Mouse (Mus musculus) embryonic fibroblast, embryonic 13.5 days (primary cell): Measurements from ENCODE around the gene Gm49510. TPM values are rescaled to one million over a fixed set of nuclear protein-coding genes. Genes with fewer than 3 reads are reported as not detected.

ENCODE experiments used
- H3K27ac ChIP-seq: 2 replicates; pipeline ENCODE4 v1.5.1; 2012; ENCODE audit warnings: low read length, control low read depth, inconsistent platforms; ENCODE audit not compliant: insufficient read depth
- H3K4me1 ChIP-seq: 2 replicates; pipeline ENCODE4 v1.6.1; 2011; ENCODE audit warnings: low read length; ENCODE audit not compliant: control insufficient read depth, insufficient read depth
- H3K4me3 ChIP-seq: 2 replicates; pipeline ENCODE4 v1.5.1; 2011; ENCODE audit warnings: mild to moderate bottlenecking, control low read depth, low read length; ENCODE audit not compliant: insufficient read depth
- CTCF ChIP-seq: IDR thresholded peaks from 2 replicates; pipeline ENCODE4 v1.5.1; 2011; ENCODE audit warnings: mild to moderate bottlenecking, control low read depth, low read length, moderate library complexity, borderline replicate concordance; ENCODE audit not compliant: insufficient read depth
- POLR2A ChIP-seq: IDR thresholded peaks from 2 replicates; pipeline ENCODE4 v1.6.1; 2011; ENCODE audit warnings: low read depth, mild to moderate bottlenecking, control low read depth, low read length, moderate library complexity
- polyA plus RNA-seq: library from polyadenylated mRNA; stranded (reverse); fragments of >200 nt; gene quantifications from 2 replicates; pipeline ENCODE4 v1.2.4, GENCODE M21; 2011; ENCODE audit warnings: low read depth; ENCODE audit not compliant: missing spikeins, insufficient read length

The Gm49510 gene
- polyA plus RNA-seq, 1 experiment: 0.61 TPM

- no peak for TF ChIP-seq POLR2A
- Histone ChIP-seq H3K4me1 (peaks cover 7% of the 10 kb centered on the region; the same call in 1 of the 2 replicates), H3K27ac (no peak overlapping the region), H3K4me3 (no peak overlapping the region)
Observed at GRCm38 (mm10) chr15:78960088-78960487, 60.6 kb downstream of the Gm49510 start.

GRCm38 (mm10) chr15:78962885-78963284 lies 63.4 kb downstream of the Gm49510 start:
- TF ChIP-seq POLR2A (no peak), CTCF (peak; percentile 78; the same call in 1 of the 2 replicates)
- peaks cover 7% of the 10 kb centered on the region; the same call in 1 of the 2 replicates for H3K4me1 ChIP-seq
- H3K4me3 ChIP-seq: no peak overlapping the region
- H3K27ac ChIP-seq: no peak overlapping the region

Other genes starting within 250 kb of the Gm49510 start
- not detected in 2 replicates for gene Elfn2, start 180.9 kb upstream of the Gm49510 start, polyA plus RNA-seq
- not detected in 2 replicates for gene Mfng, start 126.2 kb upstream of the Gm49510 start, polyA plus RNA-seq
- gene Card10, start 96.6 kb upstream of the Gm49510 start, polyA plus RNA-seq: 5.9 and 6.4 TPM in 2 replicates
- gene Cdc42ep1, start 57.0 kb upstream of the Gm49510 start, polyA plus RNA-seq: 26.1 and 30.9 TPM in 2 replicates
- gene Lgals2, start 44.1 kb upstream of the Gm49510 start, polyA plus RNA-seq: not detected in 2 replicates
- 33.1 and 33.2 TPM in 2 replicates for gene Gga1, start 22.5 kb upstream of the Gm49510 start, polyA plus RNA-seq
- gene Sh3bp1, start 101 bp downstream of the Gm49510 start, polyA plus RNA-seq: 44.1 and 47.8 TPM in 2 replicates
- 3.0 and 4.2 TPM in 2 replicates for gene Pdxp, start 14.3 kb downstream of the Gm49510 start, polyA plus RNA-seq
- 4,027 and 4,662 TPM in 2 replicates for gene Lgals1, start 27.1 kb downstream of the Gm49510 start, polyA plus RNA-seq
- 46.6 and 55.4 TPM in 2 replicates for gene Nol12, start 35.3 kb downstream of the Gm49510 start, polyA plus RNA-seq
- 34.2 and 45.6 TPM in 2 replicates for gene Triobp, start 48.1 kb downstream of the Gm49510 start, polyA plus RNA-seq
- gene H1f0, start 128.8 kb downstream of the Gm49510 start, polyA plus RNA-seq: 107 and 206 TPM in 2 replicates
- gene Galr3, start 142.2 kb downstream of the Gm49510 start, polyA plus RNA-seq: not detected in 2 replicates
- 10.4 and 13.8 TPM in 2 replicates for gene Ankrd54, start 163.2 kb downstream of the Gm49510 start, polyA plus RNA-seq
- gene Eif3l, start 175.5 kb downstream of the Gm49510 start, polyA plus RNA-seq: 247 and 268 TPM in 2 replicates
- 17.0 and 27.4 TPM in 2 replicates for gene Micall1, start 209.2 kb downstream of the Gm49510 start, polyA plus RNA-seq
- 82.7 and 96.6 TPM in 2 replicates for gene Polr2f, start 241.3 kb downstream of the Gm49510 start, polyA plus RNA-seq
- 1.7 and 2.2 TPM in 2 replicates for gene 1700088E04Rik, start 241.6 kb downstream of the Gm49510 start, polyA plus RNA-seq